Mouse (Mus musculus) kidney, embryonic 14.5 days (tissue): ENCODE measurements at regions not wholly inside any gene's neighbourhood (a gene's known extent, or its start where the extent isn't known, plus 50 kb on each side); places are given as distances from the start of the nearest gene placed in this dataset.

Experiments used
- ATAC-seq: fragments of 200-750 bp; cut with Nextera tagmentation; 2 replicates; pipeline ENCODE4 v1.8.0; 2017; ENCODE audit warnings: moderate number of reproducible peaks, mild to moderate bottlenecking, moderate TSS enrichment, moderate library complexity; ENCODE audit not compliant: low FRiP score, low TSS enrichment
- H3K27ac ChIP-seq: fragments of 300-500 bp; sonication (generic); 2 replicates; pipeline ENCODE4 v1.5.1; 2014; ENCODE audit warnings: low read depth, mild to moderate bottlenecking, low read length, moderate library complexity, mixed read lengths
- H3K27me3 ChIP-seq: fragments of 300-500 bp; sonication (generic); 2 replicates; pipeline ENCODE4 v1.6.1; 2014; ENCODE audit warnings: mild to moderate bottlenecking, low read length; ENCODE audit not compliant: control insufficient read depth, insufficient read depth
- H3K36me3 ChIP-seq: fragments of 300-500 bp; sonication (generic); 2 replicates; pipeline ENCODE4 v1.6.1; 2014; ENCODE audit warnings: low read length, mixed read lengths; ENCODE audit not compliant: control insufficient read depth, insufficient read depth
- H3K4me1 ChIP-seq: fragments of 300-500 bp; sonication (generic); 2 replicates; pipeline ENCODE4 v1.6.1; 2014; ENCODE audit warnings: low read length, mixed read lengths; ENCODE audit not compliant: control insufficient read depth, insufficient read depth
- H3K4me2 ChIP-seq: fragments of 300-500 bp; sonication (generic); replicated peaks from 2 replicates; pipeline ENCODE4 v1.6.1; 2014; ENCODE audit warnings: low read depth, mild to moderate bottlenecking, low read length
- H3K4me3 ChIP-seq: fragments of 300-500 bp; sonication (generic); 2 replicates; pipeline ENCODE4 v1.5.1; 2014; ENCODE audit warnings: mild to moderate bottlenecking, low read length
- H3K9ac ChIP-seq: fragments of 300-500 bp; sonication (generic); 2 replicates; pipeline ENCODE4 v1.6.1; 2014; ENCODE audit warnings: low read depth, mild to moderate bottlenecking, low read length, moderate library complexity
- H3K9me3 ChIP-seq: fragments of 300-500 bp; sonication (generic); 2 replicates; pipeline ENCODE4 v1.6.1; 2016; ENCODE audit warnings: low read length; ENCODE audit not compliant: control insufficient read depth
- WGBS: fragments of 180-500 bp; shearing (Covaris S2); extraction: QIAGEN DNeasy Blood & Tissue Kit; methylation state at CpG from one replicate; pipeline ENCODE4 v1.1.7; 2014; 5-methylcytosine and 5-hydroxymethylcytosine counted together

DNA sequence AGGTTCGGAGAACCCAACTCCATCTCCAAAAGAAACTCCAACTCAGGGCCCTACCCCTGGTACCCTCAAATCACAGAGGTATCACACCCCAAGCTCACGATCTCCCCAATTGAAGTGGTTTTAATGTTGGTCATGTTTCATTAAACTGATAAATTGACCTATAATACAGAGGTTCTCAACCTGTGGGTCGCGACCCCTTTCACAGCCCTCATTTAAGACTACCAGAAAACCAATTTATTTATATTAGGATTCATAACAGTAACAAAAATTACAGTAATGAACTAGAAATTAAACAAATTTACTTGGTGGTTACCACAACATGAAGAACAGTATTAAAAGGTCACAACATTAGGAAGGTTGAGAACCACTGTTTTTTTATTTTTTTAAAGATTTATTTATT, 67.4 kb upstream of the Rad23b start:
- Histone ChIP-seq H3K9me3 (no peaks in the 10 kb centered on the region), H3K27ac (no peak overlapping the region), H3K4me3 (no peak overlapping the region), H3K4me1 (no peaks in the 10 kb centered on the region), H3K9ac (no peak overlapping the region), H3K36me3 (no peaks in the 10 kb centered on the region), H3K4me2 (no peak overlapping the region), H3K27me3 (no peaks in the 10 kb centered on the region)
- 94% methylated on average over 4 of the region's 4 CpGs for WGBS
- no peak for ATAC-seq

DNA sequence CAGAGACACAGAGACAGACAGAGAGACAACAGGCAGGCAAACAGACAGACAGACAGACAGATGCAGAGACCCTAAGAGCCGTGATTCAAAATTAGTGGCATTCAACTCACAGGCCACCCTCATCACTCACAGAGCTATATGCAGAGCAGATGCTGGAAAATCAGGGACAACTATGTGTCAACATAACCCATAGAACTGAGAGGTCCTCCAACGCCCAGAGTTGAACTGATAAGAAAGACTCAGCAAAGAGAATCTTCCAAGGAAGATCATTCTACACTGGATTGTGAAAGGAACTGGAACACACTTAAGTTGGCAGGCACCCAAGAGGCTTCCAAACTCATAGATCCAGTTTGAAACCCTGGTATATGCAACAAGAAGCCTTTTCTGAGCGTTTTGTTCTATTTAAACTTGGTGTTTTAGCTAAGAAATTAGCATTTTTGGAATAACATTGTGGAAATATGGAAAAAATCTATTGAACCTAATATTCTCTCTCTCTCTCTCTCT, 65.1 kb upstream of the Rad23b start:
- no peak for ATAC-seq
- WGBS: 79% methylated on average over 3 of the region's 3 CpGs
- H3K9me3 ChIP-seq: no peaks in the 10 kb centered on the region
- H3K27ac ChIP-seq: no peak overlapping the region
- no peak overlapping the region for H3K4me3 ChIP-seq
- no peak overlapping the region for H3K4me2 ChIP-seq
- H3K9ac ChIP-seq: no peak overlapping the region
- H3K4me1 ChIP-seq: no peaks in the 10 kb centered on the region
- no peaks in the 10 kb centered on the region for H3K36me3 ChIP-seq
- H3K27me3 ChIP-seq: no peaks in the 10 kb centered on the region

DNA sequence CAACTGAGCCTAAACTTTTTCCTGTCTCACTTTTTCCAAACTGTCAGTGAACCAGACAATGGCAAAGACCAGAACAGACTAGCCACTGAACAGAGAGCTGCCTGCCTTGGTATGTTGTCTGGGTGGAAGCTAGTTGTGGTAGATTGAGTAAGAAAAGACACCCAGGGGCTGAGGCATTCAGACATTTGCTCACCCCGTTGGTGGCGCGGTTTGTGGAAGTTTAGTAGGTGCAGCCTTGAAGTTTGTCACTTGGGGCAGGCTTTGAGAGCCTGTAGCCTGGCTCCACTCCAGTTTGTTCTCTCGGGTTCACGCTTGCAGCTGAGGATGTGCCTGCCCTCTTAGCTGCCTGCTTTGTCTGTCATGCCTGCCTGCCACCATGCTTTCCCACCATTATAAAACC, 64.2 kb upstream of the Rad23b start:
- Histone ChIP-seq H3K9ac (no peak overlapping the region), H3K9me3 (no peaks in the 10 kb centered on the region), H3K4me2 (no peak overlapping the region), H3K27me3 (no peaks in the 10 kb centered on the region), H3K4me3 (no peak overlapping the region), H3K27ac (no peak overlapping the region), H3K36me3 (no peaks in the 10 kb centered on the region), H3K4me1 (no peaks in the 10 kb centered on the region)
- 19% methylated on average over 5 of the region's 5 CpGs for WGBS
- ATAC-seq: no peak

DNA sequence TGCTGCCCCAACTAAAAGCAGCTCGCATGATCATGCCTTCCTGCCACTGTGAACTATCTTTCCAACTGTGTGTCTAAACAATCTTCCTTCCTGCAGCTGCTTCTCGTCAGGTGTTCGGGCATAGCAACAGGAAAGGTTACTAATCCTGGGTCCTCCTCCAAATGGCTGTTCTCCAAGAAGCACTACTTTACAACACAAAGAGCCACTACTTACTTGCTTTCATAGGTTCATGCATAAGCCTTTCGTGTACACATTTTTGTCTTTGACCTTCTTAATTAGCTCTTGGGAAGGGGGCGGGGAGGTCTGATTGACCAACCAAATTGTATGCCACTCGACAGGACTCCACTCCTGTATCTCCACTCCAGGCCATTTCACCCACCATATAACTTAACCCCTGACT, 61.4 kb upstream of the Rad23b start:
- no peak for ATAC-seq
- no peaks in the 10 kb centered on the region for H3K9me3 ChIP-seq
- H3K4me2 ChIP-seq: no peak overlapping the region
- H3K4me3 ChIP-seq: no peak overlapping the region
- no peaks in the 10 kb centered on the region for H3K27me3 ChIP-seq
- no peak overlapping the region for H3K9ac ChIP-seq
- no peaks in the 10 kb centered on the region for H3K36me3 ChIP-seq
- H3K27ac ChIP-seq: no peak overlapping the region
- WGBS: 72% methylated on average over 6 of the region's 6 CpGs
- no peaks in the 10 kb centered on the region for H3K4me1 ChIP-seq

- ATAC-seq: no peak
- H3K4me3 ChIP-seq: no peak overlapping the region
- H3K27ac ChIP-seq: no peak overlapping the region
- H3K9me3 ChIP-seq: no peaks in the 10 kb centered on the region
- no peak overlapping the region for H3K9ac ChIP-seq
- peaks cover 2% of the 10 kb centered on the region; the same call in 1 of the 2 replicates for H3K4me1 ChIP-seq
- H3K4me2 ChIP-seq: no peak overlapping the region
- no peaks in the 10 kb centered on the region for H3K27me3 ChIP-seq
- WGBS: 90% methylated on average over 5 of the region's 5 CpGs
- H3K36me3 ChIP-seq: no peaks in the 10 kb centered on the region
These were observed 57.6 kb upstream of the Rad23b start for GRCm38 (mm10) chr4:55292277-55292676.

DNA sequence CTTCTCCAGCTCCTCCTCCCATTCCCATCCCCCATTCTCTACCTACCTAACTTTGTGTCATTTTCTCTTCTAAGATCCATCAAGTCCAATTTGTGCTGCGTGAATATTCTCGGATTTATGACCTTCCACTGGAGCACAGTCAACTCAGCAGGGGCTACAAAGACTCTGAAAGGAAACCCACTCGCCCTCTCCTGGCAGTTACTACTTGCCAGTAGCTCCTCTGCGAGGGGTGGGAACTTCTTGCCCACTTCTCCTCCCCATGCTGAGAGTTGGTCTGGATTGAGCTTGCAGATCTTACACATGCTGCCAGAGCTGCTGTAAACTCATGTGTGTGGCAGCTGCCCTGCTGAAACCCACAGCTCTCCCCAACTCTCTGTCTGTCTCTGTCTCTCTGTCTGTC, 57.1 kb upstream of the Rad23b start:
- Histone ChIP-seq H3K4me2 (no peak overlapping the region), H3K9ac (no peak overlapping the region), H3K4me3 (no peak overlapping the region), H3K9me3 (no peaks in the 10 kb centered on the region), H3K36me3 (no peaks in the 10 kb centered on the region), H3K27ac (no peak overlapping the region), H3K4me1 (peaks cover 2% of the 10 kb centered on the region; the same call in 1 of the 2 replicates), H3K27me3 (no peaks in the 10 kb centered on the region)
- ATAC-seq: no peak
- WGBS: 56% methylated on average over 4 of the region's 4 CpGs

DNA sequence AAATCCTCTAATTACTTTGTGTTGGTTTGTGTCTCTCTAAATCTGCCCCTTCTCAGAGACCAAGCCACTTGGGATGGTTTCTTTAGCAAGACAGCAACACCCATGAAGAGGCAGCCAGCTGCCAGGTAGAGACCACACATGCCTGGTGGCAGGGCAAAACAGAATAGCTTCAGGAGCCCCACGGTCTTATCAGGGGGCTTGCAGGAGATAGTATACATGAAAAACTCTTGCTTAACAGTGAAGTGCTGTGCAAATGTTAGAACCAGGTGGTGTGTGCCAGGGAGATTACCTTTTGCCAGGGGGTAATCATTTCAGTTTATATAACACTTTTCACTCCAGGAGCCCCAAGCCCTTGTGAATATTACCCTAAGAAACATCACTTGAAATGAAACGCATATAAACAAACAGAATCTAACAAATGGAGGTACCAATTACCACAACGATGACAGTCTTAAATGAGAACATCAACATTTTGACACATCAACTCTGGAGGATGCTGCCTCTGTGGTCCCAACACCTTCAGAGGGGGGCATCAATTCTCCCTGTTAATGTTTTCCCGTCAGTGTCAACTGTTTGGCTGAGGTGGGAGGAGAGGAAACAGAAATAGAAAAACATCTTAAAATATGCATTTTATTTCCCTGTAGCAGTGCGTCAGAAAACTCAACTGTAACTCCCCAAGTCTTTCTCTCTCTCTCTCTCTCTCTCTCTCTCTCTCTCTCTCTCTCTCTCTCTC, 56.3 kb upstream of the Rad23b start:
- H3K9ac ChIP-seq: no peak overlapping the region
- no peak overlapping the region for H3K27ac ChIP-seq
- H3K27me3 ChIP-seq: no peaks in the 10 kb centered on the region
- no peaks in the 10 kb centered on the region for H3K36me3 ChIP-seq
- WGBS: 27% methylated on average over 5 of the region's 5 CpGs
- peaks cover 2% of the 10 kb centered on the region; the same call in 1 of the 2 replicates for H3K4me1 ChIP-seq
- H3K4me3 ChIP-seq: no peak overlapping the region
- ATAC-seq: no peak
- peak overlapping the region; percentile 42; the same call in 1 of the 2 replicates for H3K4me2 ChIP-seq
- H3K9me3 ChIP-seq: no peaks in the 10 kb centered on the region

- H3K4me3 ChIP-seq: peak overlapping the region; percentile 33
- no peaks in the 10 kb centered on the region for H3K36me3 ChIP-seq
- under 1% methylated on average over 14 of the region's 14 CpGs for WGBS
- peaks cover 2% of the 10 kb centered on the region; the same call in 1 of the 2 replicates for H3K4me1 ChIP-seq
- H3K4me2 ChIP-seq: peak overlapping the region; percentile 42
- no peak overlapping the region; the same call in 1 of the 2 replicates for H3K9ac ChIP-seq
- H3K27me3 ChIP-seq: no peaks in the 10 kb centered on the region
- no peaks in the 10 kb centered on the region for H3K9me3 ChIP-seq
- no peak overlapping the region for H3K27ac ChIP-seq
- ATAC-seq: 0 out of 2 replicates have a peak, but pooled peaks have one; percentile 46
These were observed 55.6 kb upstream of the Rad23b start for GRCm38 (mm10) chr4:55294255-55294687.

GRCm38 (mm10) chr4:55297841-55298240, 52.0 kb upstream of the Rad23b start:
- no peak overlapping the region for H3K27ac ChIP-seq
- no peak overlapping the region for H3K9ac ChIP-seq
- WGBS: 89% methylated on average over 3 of the region's 3 CpGs
- H3K36me3 ChIP-seq: no peaks in the 10 kb centered on the region
- H3K27me3 ChIP-seq: no peaks in the 10 kb centered on the region
- ATAC-seq: no peak
- no peak overlapping the region for H3K4me2 ChIP-seq
- H3K4me1 ChIP-seq: peaks cover 2% of the 10 kb centered on the region; the same call in 1 of the 2 replicates
- no peaks in the 10 kb centered on the region for H3K9me3 ChIP-seq
- H3K4me3 ChIP-seq: no peak overlapping the region
